Mouse (Mus musculus) brown adipose tissue, adult 24 weeks (tissue): ENCODE data around the gene Errfi1. TPM values are rescaled to one million over a fixed set of nuclear protein-coding genes. Genes with fewer than 3 reads are reported as not detected.

ENCODE experiments used
- H3K27ac ChIP-seq: fragments of 200-500 bp; replicated peaks from 2 replicates; pipeline ENCODE4 v1.5.1; 2012; ENCODE audit warnings: low read depth, mild to moderate bottlenecking, low read length
- H3K4me1 ChIP-seq: fragments of 200-500 bp; 2 replicates; pipeline ENCODE4 v1.6.1; 2012; ENCODE audit warnings: low read length, mixed read lengths; ENCODE audit not compliant: control insufficient read depth, insufficient read depth, insufficient read length
- H3K4me3 ChIP-seq: fragments of 200-500 bp; 2 replicates; pipeline ENCODE4 v1.5.1; 2012; ENCODE audit warnings: low read depth, mild to moderate bottlenecking, low read length, moderate library complexity; ENCODE audit not compliant: insufficient read depth
- polyA plus RNA-seq: library from polyadenylated mRNA; stranded (reverse); fragments of >200 nt; gene quantifications from 2 replicates; pipeline ENCODE4 v1.2.4, GENCODE M21; 2012; ENCODE audit not compliant: missing spikeins, insufficient read depth, insufficient read length

Gene Errfi1
- polyA plus RNA-seq, 1 experiment, result 32.1 TPM

GRCm38 (mm10) chr4:150831321-150831720 is 22.4 kb upstream of the Errfi1 start:
- no peaks in the 10 kb centered on the region for H3K4me1 ChIP-seq
- peak overlapping the region; percentile 59 for H3K27ac ChIP-seq
- H3K4me3 ChIP-seq, result no peak overlapping the region

GRCm38 (mm10) chr4:150831941-150832340 is 21.8 kb upstream of the Errfi1 start:
- Histone ChIP-seq H3K4me3 (no peak overlapping the region), H3K4me1 (no peaks in the 10 kb centered on the region), H3K27ac (peak overlapping the region; percentile 76)

- H3K4me1 ChIP-seq, result peaks cover 3% of the 10 kb centered on the region; the same call in 1 of the 2 replicates
- 0 out of 2 replicates have a peak overlapping the region, but pooled peaks have one; percentile 39 for H3K27ac ChIP-seq
- no peak overlapping the region for H3K4me3 ChIP-seq
These were observed 18.6 kb upstream of the Errfi1 start for GRCm38 (mm10) chr4:150835163-150835562.

GRCm38 (mm10) chr4:150836258-150836657 is 17.5 kb upstream of the Errfi1 start:
- no peak overlapping the region for H3K27ac ChIP-seq
- no peak overlapping the region for H3K4me3 ChIP-seq
- H3K4me1 ChIP-seq, result peaks cover 3% of the 10 kb centered on the region; the same call in 1 of the 2 replicates

- peaks cover 3% of the 10 kb centered on the region; the same call in 1 of the 2 replicates for H3K4me1 ChIP-seq
- no peak overlapping the region for H3K27ac ChIP-seq
- no peak overlapping the region for H3K4me3 ChIP-seq
These were observed 16.8 kb upstream of the Errfi1 start for GRCm38 (mm10) chr4:150836961-150837360.

GRCm38 (mm10) chr4:150837458-150837857 is 16.3 kb upstream of the Errfi1 start:
- H3K27ac ChIP-seq, result no peak overlapping the region
- H3K4me1 ChIP-seq, result peaks cover 3% of the 10 kb centered on the region; the same call in 1 of the 2 replicates
- H3K4me3 ChIP-seq, result no peak overlapping the region

GRCm38 (mm10) chr4:150842045-150842444 is 11.7 kb upstream of the Errfi1 start:
- Histone ChIP-seq H3K4me3 (no peak overlapping the region), H3K27ac (no peak overlapping the region), H3K4me1 (peaks cover 3% of the 10 kb centered on the region; the same call in 1 of the 2 replicates)

- no peak overlapping the region for H3K27ac ChIP-seq
- H3K4me3 ChIP-seq, result no peak overlapping the region
- H3K4me1 ChIP-seq, result no peaks in the 10 kb centered on the region
These were observed 10.5 kb upstream of the Errfi1 start for GRCm38 (mm10) chr4:150843181-150843580.

GRCm38 (mm10) chr4:150846316-150846715 is 7.4 kb upstream of the Errfi1 start:
- Histone ChIP-seq H3K4me3 (no peak overlapping the region), H3K4me1 (no peaks in the 10 kb centered on the region), H3K27ac (0 out of 2 replicates have a peak overlapping the region, but pooled peaks have one; percentile 21)

GRCm38 (mm10) chr4:150849964-150850363 is 3.8 kb upstream of the Errfi1 start:
- H3K4me3 ChIP-seq, result no peak overlapping the region
- no peak overlapping the region for H3K27ac ChIP-seq
- no peaks in the 10 kb centered on the region for H3K4me1 ChIP-seq

GRCm38 (mm10) chr4:150850893-150851292 is 2.8 kb upstream of the Errfi1 start:
- Histone ChIP-seq H3K27ac (no peak overlapping the region), H3K4me3 (no peak overlapping the region), H3K4me1 (no peaks in the 10 kb centered on the region)

GRCm38 (mm10) chr4:150852045-150852444 is 1.7 kb upstream of the Errfi1 start:
- Histone ChIP-seq H3K4me3 (no peak overlapping the region), H3K27ac (peak overlapping the region; percentile 34; the same call in 1 of the 2 replicates), H3K4me1 (no peaks in the 10 kb centered on the region)

GRCm38 (mm10) chr4:150852479-150852878 is 1.2 kb upstream of the Errfi1 start:
- Histone ChIP-seq H3K4me1 (no peaks in the 10 kb centered on the region), H3K4me3 (no peak overlapping the region), H3K27ac (no peak overlapping the region; the same call in 1 of the 2 replicates)

- Histone ChIP-seq H3K27ac (peak overlapping the region; percentile 37; the same call in 1 of the 2 replicates), H3K4me1 (no peaks in the 10 kb centered on the region)
These were observed 1.1 kb downstream of the Errfi1 start for GRCm38 (mm10) chr4:150854839-150855246.

GRCm38 (mm10) chr4:150855346-150855745 is 1.6 kb downstream of the Errfi1 start:
- Histone ChIP-seq H3K27ac (peak overlapping the region; percentile 51), H3K4me3 (peak overlapping the region; percentile 85), H3K4me1 (no peaks in the 10 kb centered on the region)

More at GRCm38 (mm10) chr4:150854839-150855246, 1.1 kb downstream of the Errfi1 start:
- peak overlapping the region; percentile 85 for H3K4me3 ChIP-seq

GRCm38 (mm10) chr4:150860526-150860925 is 6.8 kb downstream of the Errfi1 start:
- Histone ChIP-seq H3K4me3 (no peak overlapping the region), H3K27ac (no peak overlapping the region), H3K4me1 (peaks cover 3% of the 10 kb centered on the region; the same call in 1 of the 2 replicates)
